Mouse (Mus musculus) midbrain, embryonic 11.5 days (tissue): ENCODE data around the gene Emg1. TPM values are rescaled to one million over a fixed set of nuclear protein-coding genes. Genes with fewer than 3 reads are reported as not detected.
"Not testable (repeated sequence)": the region's sequence is repeated elsewhere in the genome, so short reads cannot be mapped to it uniquely, and the experiment has no call there.

ENCODE experiments used
- ATAC-seq: fragments of 200-750 bp; cut with Nextera tagmentation; 2 replicates; pipeline ENCODE4 v1.8.0; 2017; ENCODE audit warnings: moderate TSS enrichment, moderate library complexity; ENCODE audit not compliant: low FRiP score
- DNase-seq: peaks from one replicate; pipeline ENCODE4 v3.0.0; 2015; ENCODE audit warnings: low spot score; ENCODE audit errors: missing footprints
- H3K27ac ChIP-seq: fragments of 300-500 bp; sonication (generic); 2 replicates; pipeline ENCODE4 v1.5.1; 2014; ENCODE audit warnings: low read depth, low read length
- H3K27me3 ChIP-seq: fragments of 300-500 bp; sonication (generic); 2 replicates; pipeline ENCODE4 v1.6.1; 2014; ENCODE audit warnings: mild to moderate bottlenecking, low read length, moderate library complexity, mixed read lengths; ENCODE audit not compliant: control insufficient read depth, insufficient read depth
- H3K36me3 ChIP-seq: fragments of 300-500 bp; sonication (generic); 2 replicates; pipeline ENCODE4 v1.6.1; 2014; ENCODE audit warnings: mild to moderate bottlenecking, low read length, moderate library complexity, mixed read lengths; ENCODE audit not compliant: control insufficient read depth, insufficient read depth
- H3K4me1 ChIP-seq: fragments of 300-500 bp; sonication (generic); 2 replicates; pipeline ENCODE4 v1.6.1; 2014; ENCODE audit warnings: low read length; ENCODE audit not compliant: control insufficient read depth, insufficient read depth
- H3K4me2 ChIP-seq: fragments of 300-500 bp; sonication (generic); 2 replicates; pipeline ENCODE4 v1.6.1; 2014; ENCODE audit warnings: mild to moderate bottlenecking, moderate library complexity
- H3K4me3 ChIP-seq: fragments of 300-500 bp; sonication (generic); 2 replicates; pipeline ENCODE4 v1.5.1; 2014; ENCODE audit warnings: low read depth, low read length
- H3K9ac ChIP-seq: fragments of 300-500 bp; sonication (generic); 2 replicates; pipeline ENCODE4 v1.6.1; 2014; ENCODE audit warnings: low read length
- H3K9me3 ChIP-seq: fragments of 300-500 bp; sonication (generic); 2 replicates; pipeline ENCODE4 v1.6.1; 2016; ENCODE audit warnings: low read length; ENCODE audit not compliant: control insufficient read depth
- WGBS: fragments of 180-500 bp; shearing (Covaris S2); extraction: QIAGEN DNeasy Blood & Tissue Kit; methylation state at CpG from one replicate; pipeline ENCODE4 v1.1.7; 2014; 5-methylcytosine and 5-hydroxymethylcytosine counted together
- polyA plus RNA-seq: library from polyadenylated mRNA; unstranded; fragments of >200 nt; fragmentation: Nextera tagmentation; extraction: Ambion mirVana; gene quantifications from 2 replicates; pipeline ENCODE4 v1.2.1, GENCODE M21; 2014

The Emg1 gene
- polyA plus RNA-seq, 1 experiment from 2014 or later = 219 TPM

DNA sequence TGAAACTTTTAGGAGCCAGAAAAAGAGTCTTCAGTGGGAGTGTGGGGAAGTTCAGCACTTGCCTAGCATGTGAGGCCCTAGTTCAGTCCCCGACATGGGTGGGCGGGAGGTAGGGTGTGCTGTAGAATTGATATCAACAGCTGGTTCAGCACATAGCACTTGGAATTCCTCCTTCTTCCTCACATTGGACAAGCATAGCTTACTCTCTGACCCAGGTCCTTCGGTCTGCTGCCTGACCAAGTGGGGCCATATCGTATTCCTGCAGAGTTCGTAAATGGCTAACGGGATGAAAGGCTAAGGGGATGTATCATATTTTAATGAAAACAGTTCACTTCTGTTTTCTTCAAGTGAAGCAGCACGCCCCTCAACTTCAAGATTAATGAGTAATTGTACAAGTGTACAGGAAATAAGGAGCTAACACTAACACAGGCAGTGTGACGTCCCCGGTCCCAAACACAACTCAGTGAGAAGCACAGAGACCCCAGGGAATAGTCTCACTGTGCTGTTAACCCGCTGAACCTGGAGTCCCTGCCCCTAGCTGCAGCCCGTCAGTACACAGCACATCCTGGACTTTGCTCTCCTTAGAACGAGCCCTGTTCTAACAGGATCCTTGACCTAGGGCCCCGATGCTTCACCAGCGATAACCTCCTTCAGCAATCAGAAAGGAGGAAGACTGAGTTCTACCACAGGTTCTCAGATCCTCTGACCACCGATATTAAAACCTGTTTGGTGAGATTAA lies 18.6 kb downstream of the Emg1 start:
- H3K9me3 ChIP-seq = no peaks in the 10 kb centered on the region
- no peak for ATAC-seq
- H3K27ac ChIP-seq = no peak overlapping the region
- H3K4me3 ChIP-seq = no peak overlapping the region
- H3K27me3 ChIP-seq = no peaks in the 10 kb centered on the region
- DNase-seq = peak; percentile 59
- H3K9ac ChIP-seq = no peak overlapping the region
- no peak overlapping the region for H3K4me2 ChIP-seq
- no peaks in the 10 kb centered on the region for H3K4me1 ChIP-seq
- WGBS = 85% methylated on average over 15 of the region's 15 CpGs
- H3K36me3 ChIP-seq = no peaks in the 10 kb centered on the region

GRCm38 (mm10) chr6:124690517-124690916 lies 21.5 kb downstream of the Emg1 start:
- no peaks in the 10 kb centered on the region for H3K36me3 ChIP-seq
- H3K9me3 ChIP-seq = no peaks in the 10 kb centered on the region
- peak; percentile 75 for DNase-seq
- no peaks in the 10 kb centered on the region for H3K27me3 ChIP-seq
- H3K4me1 ChIP-seq = no peaks in the 10 kb centered on the region
- H3K9ac ChIP-seq = no peak overlapping the region
- no peak for ATAC-seq
- WGBS = 98% methylated on average over 3 of the region's 3 CpGs
- no peak overlapping the region for H3K27ac ChIP-seq
- no peak overlapping the region for H3K4me3 ChIP-seq
- H3K4me2 ChIP-seq = no peak overlapping the region

GRCm38 (mm10) chr6:124689011-124689410 lies 23.0 kb downstream of the Emg1 start:
- 92% methylated on average over 3 of the region's 3 CpGs for WGBS
- Histone ChIP-seq H3K4me2 (no peak overlapping the region), H3K4me1 (no peaks in the 10 kb centered on the region), H3K9me3 (no peaks in the 10 kb centered on the region), H3K4me3 (no peak overlapping the region), H3K9ac (no peak overlapping the region), H3K27ac (no peak overlapping the region), H3K36me3 (no peaks in the 10 kb centered on the region), H3K27me3 (no peaks in the 10 kb centered on the region)
- no peak for DNase-seq
- ATAC-seq = no peak

- H3K9me3 ChIP-seq = no peaks in the 10 kb centered on the region
- no peaks in the 10 kb centered on the region for H3K36me3 ChIP-seq
- no peak overlapping the region for H3K27ac ChIP-seq
- H3K9ac ChIP-seq = no peak overlapping the region
- ATAC-seq (no peak), DNase-seq (peak; percentile 31)
- 86% methylated on average over 8 of the region's 8 CpGs for WGBS
- H3K4me1 ChIP-seq = no peaks in the 10 kb centered on the region
- no peak overlapping the region for H3K4me3 ChIP-seq
- H3K27me3 ChIP-seq = no peaks in the 10 kb centered on the region
- H3K4me2 ChIP-seq = no peak overlapping the region
Observed at GRCm38 (mm10) chr6:124688151-124688758, 23.7 kb downstream of the Emg1 start.

DNA sequence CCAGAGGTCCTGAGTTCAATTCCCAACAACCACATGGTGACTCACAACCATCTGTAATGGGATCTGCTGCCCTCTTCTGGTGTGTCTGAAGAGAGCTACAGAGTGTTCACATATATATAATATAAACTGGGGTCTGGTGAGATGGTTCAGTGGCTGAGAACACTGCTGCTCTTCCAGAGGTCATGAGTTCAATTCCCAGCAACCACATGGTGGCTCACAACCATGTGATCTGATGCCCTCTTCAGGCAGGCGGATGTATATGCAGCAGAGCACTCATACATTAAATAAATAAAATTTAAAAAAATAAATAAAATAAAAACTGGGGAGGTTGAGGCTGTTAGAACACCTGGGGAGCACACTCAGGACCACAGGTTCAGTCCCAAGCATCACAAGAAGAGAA lies 25.3 kb downstream of the Emg1 start:
- 60% methylated on average over 1 of the region's 1 CpGs for WGBS
- not testable (repeated sequence) for ATAC-seq, H3K9me3 ChIP-seq

GRCm38 (mm10) chr6:124685606-124686386 lies 26.2 kb downstream of the Emg1 start:
- 85% methylated on average over 12 of the region's 12 CpGs for WGBS
- H3K4me1 ChIP-seq = no peaks in the 10 kb centered on the region
- no peak for ATAC-seq

More for the DNA sequence above, 25.3 kb downstream of the Emg1 start:
- not testable (repeated sequence) for H3K4me3 ChIP-seq, H3K4me2 ChIP-seq, H3K36me3 ChIP-seq, H3K27me3 ChIP-seq, H3K4me1 ChIP-seq, H3K27ac ChIP-seq, H3K9ac ChIP-seq
- DNase-seq = peak; percentile 45

GRCm38 (mm10) chr6:124683591-124684417 lies 28.2 kb downstream of the Emg1 start:
- 89% methylated on average over 14 of the region's 14 CpGs for WGBS
- Histone ChIP-seq H3K9ac (no peak overlapping the region), H3K27ac (no peak overlapping the region), H3K4me3 (no peak overlapping the region), H3K4me2 (no peak overlapping the region), H3K4me1 (no peaks in the 10 kb centered on the region), H3K9me3 (no peaks in the 10 kb centered on the region), H3K27me3 (no peaks in the 10 kb centered on the region), H3K36me3 (no peaks in the 10 kb centered on the region)
- DNase-seq (no peak), ATAC-seq (no peak)

More at GRCm38 (mm10) chr6:124685606-124686386, 26.2 kb downstream of the Emg1 start:
- H3K9ac ChIP-seq = no peak overlapping the region
- H3K36me3 ChIP-seq = no peaks in the 10 kb centered on the region
- peak; percentile 81 for DNase-seq
- H3K4me3 ChIP-seq = no peak overlapping the region
- no peak overlapping the region for H3K4me2 ChIP-seq
- H3K9me3 ChIP-seq = no peaks in the 10 kb centered on the region
- no peaks in the 10 kb centered on the region for H3K27me3 ChIP-seq
- H3K27ac ChIP-seq = no peak overlapping the region

- not testable (repeated sequence) for H3K9ac ChIP-seq, H3K4me3 ChIP-seq, H3K36me3 ChIP-seq, H3K4me2 ChIP-seq, H3K4me1 ChIP-seq, DNase-seq, H3K27me3 ChIP-seq, H3K9me3 ChIP-seq, ATAC-seq, H3K27ac ChIP-seq
- WGBS = 65% methylated on average over 6 of the region's 6 CpGs
Observed at GRCm38 (mm10) chr6:124682291-124682690, 29.7 kb downstream of the Emg1 start.
